Mouse (Mus musculus): ENCODE results near the gene Nxn. TPM values are rescaled to one million over a fixed set of nuclear protein-coding genes. Genes with fewer than 3 reads are reported as not detected.
"Not testable (repeated sequence)": the region's sequence is repeated elsewhere in the genome, so short reads cannot be mapped to it uniquely, and the experiment has no call there.

Nxn gene
- polyA plus RNA-seq, 1 experiment from 2014 or later = 19.9 TPM

DNA sequence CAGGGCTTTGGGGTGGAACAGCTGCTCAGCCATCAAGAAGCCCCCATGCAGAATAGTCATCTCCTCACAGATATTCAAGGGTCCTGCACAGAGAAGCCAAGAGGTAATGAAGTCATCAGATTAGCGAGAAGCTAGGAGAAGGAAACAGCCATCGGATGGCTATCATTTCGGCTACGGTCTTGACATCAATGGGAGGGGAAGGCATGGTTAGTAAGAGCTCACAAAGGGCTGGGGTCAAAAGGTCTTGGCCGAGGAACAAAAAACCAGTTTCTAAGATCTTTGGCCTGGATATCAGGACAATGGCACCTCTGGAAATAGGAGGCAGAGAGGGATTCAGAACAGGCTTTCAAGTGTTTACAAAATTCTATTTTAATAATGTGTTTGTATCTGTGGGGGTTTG, 185.1 kb downstream of the Nxn start:
- ATAC-seq (replicated peaks) = no peak
- no peak overlapping the region for H3K27ac ChIP-seq (replicated peaks)
- peaks cover 34% of the 10 kb centered on the region for H3K36me3 ChIP-seq
- H3K4me2 ChIP-seq (replicated peaks) = no peak overlapping the region
- H3K9ac ChIP-seq (replicated peaks) = no peak overlapping the region
- no peak overlapping the region for H3K4me3 ChIP-seq
- WGBS = 45% methylated on average over 5 of the region's 5 CpGs
- peaks cover 7% of the 10 kb centered on the region for H3K4me1 ChIP-seq
- no peaks in the 10 kb centered on the region for H3K9me3 ChIP-seq
- no peaks in the 10 kb centered on the region for H3K27me3 ChIP-seq

DNA sequence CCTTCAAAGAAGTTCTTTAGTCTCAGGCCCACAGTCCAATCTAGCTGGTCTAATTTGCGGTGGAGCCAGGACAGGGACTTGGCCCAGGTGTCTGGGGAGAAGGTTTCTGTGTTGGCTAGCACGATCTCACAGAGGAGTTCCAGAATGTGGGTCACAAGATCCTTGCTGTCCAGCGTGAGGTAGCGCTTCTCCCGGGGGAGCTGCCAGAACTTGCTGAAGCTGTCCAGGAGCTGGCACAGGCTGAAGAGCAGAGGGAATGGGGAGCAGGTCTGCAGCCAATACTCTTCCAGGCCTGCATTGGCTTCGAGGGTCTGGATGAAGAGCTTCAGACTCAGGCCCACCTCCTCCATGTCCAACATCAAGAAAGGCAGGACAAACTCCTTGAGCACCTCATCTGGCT, 187.3 kb downstream of the Nxn start:
- H3K27ac ChIP-seq (replicated peaks); H3K9me3 ChIP-seq; H3K4me3 ChIP-seq; H3K9ac ChIP-seq (replicated peaks); ATAC-seq (replicated peaks); H3K27me3 ChIP-seq; H3K4me2 ChIP-seq (replicated peaks); H3K4me1 ChIP-seq: not testable (repeated sequence)
- 92% methylated on average over 5 of the region's 6 CpGs for WGBS
- H3K36me3 ChIP-seq = peaks cover 57% of the 10 kb centered on the region

DNA sequence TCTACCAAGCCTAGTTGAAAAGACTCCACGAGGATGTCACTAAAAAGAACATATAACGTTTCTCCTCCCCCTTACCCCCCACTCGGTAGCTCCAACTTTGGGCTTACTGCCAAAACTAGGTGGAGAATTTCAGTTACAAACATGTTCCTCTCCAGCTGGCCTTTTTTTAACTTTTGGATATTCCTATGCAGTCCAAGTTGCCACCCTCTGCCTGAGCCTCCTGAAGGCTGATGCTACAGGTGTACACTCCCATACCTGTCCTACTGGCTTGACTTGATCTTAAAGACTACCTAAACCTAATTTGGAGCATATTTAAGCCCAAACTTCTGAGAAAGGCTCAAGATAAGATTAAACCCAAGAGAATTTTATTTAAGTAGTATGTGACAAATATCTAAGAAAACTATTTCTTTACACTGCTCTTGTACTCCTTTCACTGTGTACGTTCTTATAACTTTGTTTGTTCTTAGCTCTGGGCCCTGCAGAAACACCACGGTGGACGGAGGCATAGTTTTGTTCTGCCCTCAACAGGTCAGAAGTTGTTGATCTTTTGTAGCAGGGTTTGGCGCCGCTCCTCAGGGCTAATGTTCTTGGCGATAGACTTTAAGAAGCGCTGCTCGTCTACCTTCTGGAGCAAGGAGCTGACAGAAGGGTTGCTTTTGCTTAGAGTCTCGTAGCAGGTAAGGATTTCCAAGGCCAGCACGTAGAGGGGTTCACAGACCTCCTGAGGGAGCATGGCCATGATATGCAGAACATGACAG, 188.5 kb downstream of the Nxn start:
- Histone ChIP-seq H3K9me3 (no peaks in the 10 kb centered on the region), H3K9ac (replicated peaks) (no peak overlapping the region), H3K4me3 (no peak overlapping the region), H3K4me2 (replicated peaks) (no peak overlapping the region), H3K27ac (replicated peaks) (no peak overlapping the region), H3K36me3 (peaks cover 65% of the 10 kb centered on the region), H3K4me1 (no peaks in the 10 kb centered on the region), H3K27me3 (no peaks in the 10 kb centered on the region)
- no peak for ATAC-seq (replicated peaks)
- 83% methylated on average over 13 of the region's 13 CpGs for WGBS

Other genes starting within 250 kb of the Nxn start
- 66.6 and 67.6 TPM in 2 replicates for gene Vps53, start 219.5 kb downstream of the Nxn start, polyA plus RNA-seq (2015; fragmentation: Nextera tagmentation; extraction: Ambion mirVana)
- 20.2 TPM in 2 replicates for gene Fam57a, start 219.5 kb downstream of the Nxn start, polyA plus RNA-seq (2015; fragmentation: Nextera tagmentation; extraction: Ambion mirVana)
- gene Dbil5, start 181.5 kb downstream of the Nxn start, polyA plus RNA-seq (2015; fragmentation: Nextera tagmentation; extraction: Ambion mirVana) = not detected in 2 replicates
- gene Gemin4, start 181.5 kb downstream of the Nxn start, polyA plus RNA-seq (2015; fragmentation: Nextera tagmentation; extraction: Ambion mirVana) = 18.1 and 18.7 TPM in 2 replicates
- 20.2 and 22.2 TPM in 2 replicates for gene Mrm3, start 155.4 kb downstream of the Nxn start, polyA plus RNA-seq (2015; fragmentation: Nextera tagmentation; extraction: Ambion mirVana)
- gene Glod4, start 155.4 kb downstream of the Nxn start, polyA plus RNA-seq (2015; fragmentation: Nextera tagmentation; extraction: Ambion mirVana) = 118 and 120 TPM in 2 replicates
- gene Timm22, start 7.8 kb upstream of the Nxn start, polyA plus RNA-seq (2015; fragmentation: Nextera tagmentation; extraction: Ambion mirVana) = 93.3 and 106 TPM in 2 replicates
- gene Abr, start 223.2 kb upstream of the Nxn start, polyA plus RNA-seq (2015; fragmentation: Nextera tagmentation; extraction: Ambion mirVana) = 111 and 112 TPM in 2 replicates

All from forebrain, embryonic 15.5 days (tissue).